7 mouse cellular contexts compared by ENCODE assay signal in the genomic region with DNA sequence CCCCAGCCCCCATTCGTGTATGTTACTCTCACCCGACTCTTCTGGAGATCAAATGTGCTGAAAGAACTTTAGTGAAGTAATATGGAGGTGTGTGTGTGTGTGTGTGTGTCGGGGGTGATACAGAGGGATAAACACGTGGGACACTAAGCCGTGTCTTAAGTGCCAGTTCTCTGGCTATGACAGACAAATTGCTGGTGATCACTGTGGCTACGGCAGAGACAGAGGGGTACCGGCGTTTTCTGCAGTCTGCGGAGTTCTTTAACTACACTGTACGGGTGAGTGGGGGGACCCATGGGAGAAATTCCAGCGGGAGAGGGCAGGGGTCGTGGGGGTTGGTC. TPM values are rescaled to one million over a fixed set of nuclear protein-coding genes. Genes with fewer than 3 reads are reported as not detected.
DNase-seq lines count a peak whose midpoint lies in the region; ATAC-seq and TF ChIP-seq lines count a peak whose summit lies in the region.

A gene (minus strand): TSS at position 88 of the 338 bp plus-strand sequence.

- peak within 1 kb of the TSS; percentile 97 for H3K9ac ChIP-seq in embryonic facial prominence, embryonic 11.5 days (replicated peaks; ENCODE audit: low read length)
- H3K9ac ChIP-seq in heart, embryonic 13.5 days = peak within 1 kb of the TSS; percentile 96

- H3K4me2 ChIP-seq in embryonic facial prominence, embryonic 11.5 days (ENCODE audit: low read depth, low read length) = peak within 1 kb of the TSS; percentile 91
- H3K4me2 ChIP-seq in heart, embryonic 13.5 days = peak within 1 kb of the TSS; percentile 87
- peak within 1 kb of the TSS; percentile 86 for H3K4me2 ChIP-seq in myocyte (ENCODE audit: low read depth)

- no peak for TF ChIP-seq POLR2A in myocyte (IDR thresholded peaks at IDR 0.05; ENCODE audit: insufficient read length, low read depth)

- peaks cover 13% of the 10 kb centered on the region for H3K36me3 ChIP-seq in embryonic facial prominence, embryonic 11.5 days (replicated peaks; ENCODE audit: control insufficient read depth, insufficient read depth, low read depth, low read length)
- H3K36me3 ChIP-seq in heart, embryonic 13.5 days = peaks cover 54% of the 10 kb centered on the region
- peaks cover 6% of the 10 kb centered on the region for H3K36me3 ChIP-seq in myocyte (ENCODE audit: control insufficient read depth, insufficient read depth)

- H3K9me3 ChIP-seq in embryonic facial prominence, embryonic 11.5 days (replicated peaks; ENCODE audit: control insufficient read depth, low read length) = no peaks in the 10 kb centered on the region
- no peaks in the 10 kb centered on the region for H3K9me3 ChIP-seq in heart, embryonic 13.5 days

- peak within 1 kb of the TSS; percentile 60 for H3ac ChIP-seq in myocyte (ENCODE audit: control insufficient read depth, insufficient read length)

- intact Hi-C loops in left cerebral cortex, postnatal 14 days (cut with DNase I) = no loop called here

- no peak for ATAC-seq in embryonic facial prominence, embryonic 11.5 days (replicated peaks; ENCODE audit: insufficient number of reproducible peaks, low FRiP score, low TSS enrichment, low read depth)
- ATAC-seq in heart, embryonic 13.5 days (ENCODE audit: extremely low read depth, insufficient number of reproducible peaks, low FRiP score, low TSS enrichment) = no peak

- peak within 1 kb of the TSS; percentile 91 for H3K4me3 ChIP-seq in embryonic facial prominence, embryonic 11.5 days (ENCODE audit: low read depth, low read length)
- H3K4me3 ChIP-seq in heart, embryonic 13.5 days = peak within 1 kb of the TSS; percentile 82
- H3K4me3 ChIP-seq in myocyte = peak within 1 kb of the TSS; percentile 93

- DNase-seq in thymus, postnatal 14 days = peak; percentile 11
- no peak for DNase-seq in thymus, postnatal 4 days
- DNase-seq in embryonic facial prominence, embryonic 11.5 days (ENCODE audit: low spot score) = no peak
- DNase-seq in left cerebral cortex, postnatal 14 days (ENCODE audit: low spot score in 2 of 2) = peak in 1 of 2 experiments; percentile 23
- no peak for DNase-seq in natural killer cell, adult 2 months (ENCODE audit: low spot score in 2 of 2)

- H3K27ac ChIP-seq in embryonic facial prominence, embryonic 11.5 days (replicated peaks; ENCODE audit: low read depth, low read length) = peak within 1 kb of the TSS; percentile 96
- peak within 1 kb of the TSS; percentile 90 for H3K27ac ChIP-seq in heart, embryonic 13.5 days (replicated peaks)

- WGBS in embryonic facial prominence, embryonic 11.5 days = 8% methylated on average over 12 of the region's 12 CpGs
- WGBS in heart, embryonic 13.5 days = 5% methylated on average over 12 of the region's 12 CpGs

- H3K79me2 ChIP-seq in myocyte (ENCODE audit: control insufficient read depth, insufficient read depth) = no peaks in the 10 kb centered on the region

- no peaks in the 10 kb centered on the region for H3K4me1 ChIP-seq in embryonic facial prominence, embryonic 11.5 days (ENCODE audit: control insufficient read depth, insufficient read depth, low read length)
- H3K4me1 ChIP-seq in heart, embryonic 13.5 days = peaks cover 19% of the 10 kb centered on the region

- H3K27me3 ChIP-seq in embryonic facial prominence, embryonic 11.5 days (ENCODE audit: control insufficient read depth, insufficient read depth, low read length) = no peaks in the 10 kb centered on the region
- no peaks in the 10 kb centered on the region for H3K27me3 ChIP-seq in heart, embryonic 13.5 days (replicated peaks)
- H3K27me3 ChIP-seq in myocyte (ENCODE audit: control insufficient read depth, insufficient read depth, insufficient read length) = no peaks in the 10 kb centered on the region

TF ChIP-seq in myocyte, 11 proteins besides CTCF, POLR2A, EP300 and RAD21:
- TF ChIP-seq POLR2AphosphoS2 (IDR thresholded peaks at IDR 0.05; ENCODE audit: insufficient read length, low read depth) (no peak), MYOG (IDR thresholded peaks at IDR 0.05; ENCODE audit: control insufficient read depth in 1 of 3, insufficient read depth in 1 of 3, insufficient read length in 2 of 3, low read depth in 2 of 3) (no peak), REST (IDR thresholded peaks at IDR 0.05; ENCODE audit: insufficient read depth, insufficient read length) (no peak), E2F4 (IDR thresholded peaks at IDR 0.05; ENCODE audit: insufficient read depth) (no peak), USF1 (IDR thresholded peaks at IDR 0.05; ENCODE audit: low read depth) (no peak), TCF3 (IDR thresholded peaks at IDR 0.05; ENCODE audit: insufficient read length, low read depth) (no peak), MYOD1 (IDR thresholded peaks at IDR 0.05; ENCODE audit: control insufficient read depth in 1 of 3, insufficient read length in 2 of 3, low read depth in 2 of 3) (no peak), CEBPB (IDR thresholded peaks at IDR 0.05; ENCODE audit: insufficient read depth, poor library complexity, severe bottlenecking) (no peak), TCF12 (IDR thresholded peaks at IDR 0.05; ENCODE audit: insufficient read depth, poor library complexity, severe bottlenecking) (no peak)

RNA-seq across cellular contexts. Expression of the gene that starts here (rescaled TPM):
- polyA plus RNA-seq in embryonic facial prominence, embryonic 11.5 days (2014; fragmentation: Nextera tagmentation; extraction: Ambion mirVana) = 101 and 104 TPM in 2 replicates
- 79.8 and 81.9 TPM in 2 replicates for polyA plus RNA-seq in heart, embryonic 13.5 days (2015; fragmentation: Nextera tagmentation; extraction: Ambion mirVana)
- total RNA-seq in left cerebral cortex, postnatal 14 days (2021) = 10 to 100 TPM; 79.0 to 82.7 TPM
- polyA plus RNA-seq in myocyte (2012; fragmentation: generic; extraction: Trizol) = 97.7 TPM
